Mouse (Mus musculus): ENCODE results near the gene Prom1. TPM values are rescaled to one million over a fixed set of nuclear protein-coding genes. Genes with fewer than 3 reads are reported as not detected.

The Prom1 gene
- total RNA-seq, 1 experiment from 2014 or later, result 1.6 TPM

DNA sequence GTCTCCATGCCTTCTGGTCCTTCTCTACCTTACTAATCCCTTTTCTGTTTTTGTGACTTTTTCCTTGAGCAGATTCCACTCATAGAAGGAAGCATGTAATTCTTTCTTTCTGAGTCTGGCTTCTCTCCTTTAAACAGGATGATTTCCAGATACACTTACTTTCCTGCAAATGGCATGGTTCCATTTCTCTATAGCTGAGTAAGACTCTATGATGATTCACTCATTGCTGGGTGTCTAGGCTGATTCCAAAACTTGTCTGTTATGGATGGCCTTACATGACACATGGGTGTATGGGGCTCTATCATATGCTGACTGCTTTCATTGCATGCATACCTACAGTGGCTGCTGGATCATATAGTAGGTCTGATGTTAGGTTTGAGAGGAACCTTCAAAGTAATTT is 115.6 kb downstream of the Prom1 start:
- no peak for ATAC-seq (ENCODE audit: extremely low read depth, insufficient number of reproducible peaks, low FRiP score, poor library complexity, severe bottlenecking)

DNA sequence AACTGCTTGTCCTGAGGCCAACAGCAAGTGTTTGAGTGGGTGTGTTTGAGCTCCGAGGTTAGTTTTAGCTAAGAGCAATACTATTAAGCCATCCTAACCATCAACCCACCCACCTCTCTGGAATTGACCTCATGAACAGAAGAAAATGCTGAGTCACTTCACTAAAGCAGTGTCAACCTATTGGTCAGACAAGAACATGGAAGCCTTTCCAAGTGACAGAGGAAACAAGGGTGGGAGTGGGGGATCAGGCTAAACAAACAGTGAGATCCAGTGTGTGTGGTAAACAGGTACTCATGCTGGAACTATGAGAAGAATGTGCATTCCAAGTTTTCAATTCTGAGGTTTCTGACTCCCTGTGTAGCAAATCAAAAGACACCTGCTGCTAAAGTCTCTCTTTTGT is 118.9 kb downstream of the Prom1 start:
- no peak for ATAC-seq (ENCODE audit: extremely low read depth, insufficient number of reproducible peaks, low FRiP score, poor library complexity, severe bottlenecking)

DNA sequence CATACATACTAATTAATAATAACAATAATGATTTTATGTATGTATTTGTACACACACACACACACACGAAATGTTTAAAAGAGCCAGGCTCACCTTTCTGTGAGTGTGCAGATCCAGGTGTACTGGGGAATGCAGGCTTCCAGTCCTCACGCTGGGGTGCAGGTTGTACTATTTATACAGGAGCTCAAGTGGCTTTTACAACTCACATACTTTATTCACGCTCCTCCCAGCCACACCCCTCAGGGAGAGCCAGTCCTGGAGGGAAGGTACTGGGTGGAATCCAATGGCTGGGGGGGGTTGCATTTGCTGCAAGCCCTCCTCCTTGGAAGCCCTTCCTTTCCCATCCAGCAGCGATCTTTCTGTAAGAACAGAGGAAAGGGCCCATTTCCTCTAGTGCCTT is 120.2 kb downstream of the Prom1 start, which contains the start of gene Fgfbp1:
TSS of gene Fgfbp1 (minus strand) at position 160 of the 400 bp plus-strand sequence.
- ATAC-seq (ENCODE audit: extremely low read depth, insufficient number of reproducible peaks, low FRiP score, poor library complexity, severe bottlenecking), result no peak

DNA sequence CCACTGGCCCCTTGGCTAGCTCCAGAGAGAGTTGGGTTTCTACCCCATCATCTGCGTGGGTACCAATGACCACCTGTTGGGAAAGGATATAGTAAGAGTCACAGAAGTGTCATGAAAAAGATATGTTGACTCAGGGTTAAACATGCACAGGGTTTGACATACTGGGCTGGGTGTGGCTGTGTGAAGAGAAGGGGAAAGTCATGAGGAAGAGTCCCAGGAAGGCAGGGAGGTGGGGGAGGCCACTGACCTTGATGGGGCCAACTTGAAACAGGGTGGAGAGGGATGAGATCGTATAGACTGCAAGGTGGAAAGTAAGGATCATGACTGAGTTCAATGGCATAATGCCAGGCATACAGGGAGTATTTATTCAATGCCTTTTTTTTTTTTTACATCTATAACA is 121.4 kb downstream of the Prom1 start:
- no peak for ATAC-seq (ENCODE audit: extremely low read depth, insufficient number of reproducible peaks, low FRiP score, poor library complexity, severe bottlenecking)

DNA sequence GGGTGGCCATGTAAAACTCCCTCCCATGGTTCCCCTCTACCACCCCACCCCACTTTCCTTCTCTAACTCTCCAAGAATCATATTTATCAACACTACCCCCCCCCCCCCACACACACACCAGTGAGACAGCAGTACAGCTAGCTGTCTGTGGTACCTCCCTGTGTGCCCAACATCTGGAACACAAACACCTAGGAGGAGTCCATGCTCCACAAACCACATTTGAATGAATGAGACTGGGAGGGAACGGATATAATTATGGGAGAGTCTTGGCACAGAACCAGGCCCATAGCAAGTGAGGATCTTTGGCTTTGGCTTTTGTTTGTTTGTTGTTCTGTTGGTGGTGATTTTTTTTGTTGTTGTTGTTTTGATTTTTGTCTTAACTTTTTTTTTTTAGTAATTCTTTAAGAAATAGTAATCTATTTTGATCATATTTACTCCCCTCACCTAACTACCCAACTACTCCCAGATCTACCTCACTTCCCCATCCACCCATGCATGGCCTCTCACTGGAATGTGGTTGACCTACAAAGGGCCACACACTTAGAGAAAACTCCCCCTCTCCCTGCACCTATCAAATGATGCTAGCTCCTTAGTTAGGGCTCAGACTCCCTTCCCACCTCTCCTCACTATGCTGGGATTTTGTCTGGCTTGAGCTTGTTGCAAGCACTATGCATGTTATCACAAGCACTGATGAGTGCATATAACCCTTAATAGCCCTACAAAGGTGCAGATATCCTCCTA is 124.8 kb downstream of the Prom1 start:
- ATAC-seq (ENCODE audit: extremely low read depth, insufficient number of reproducible peaks, low FRiP score, poor library complexity, severe bottlenecking), result no peak

DNA sequence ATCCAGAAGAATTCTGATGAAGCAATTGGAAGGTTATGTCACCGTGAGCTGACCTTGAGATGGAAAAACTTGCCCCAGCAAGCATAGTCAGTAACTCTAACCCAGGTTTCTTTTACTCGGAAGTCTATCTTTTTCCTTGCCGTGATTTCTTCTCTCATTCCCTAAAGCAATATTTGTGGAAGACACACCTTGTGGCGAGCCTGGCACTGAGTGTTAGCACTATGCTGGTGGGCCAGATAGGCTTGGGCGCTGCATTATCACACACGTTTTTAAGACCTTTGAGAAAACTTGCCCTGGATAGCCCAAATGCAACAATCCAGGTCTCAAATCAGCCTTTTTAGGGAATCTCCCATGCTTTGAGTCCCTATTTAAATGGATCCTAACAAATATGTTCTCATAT is 127.7 kb downstream of the Prom1 start:
- ATAC-seq (ENCODE audit: extremely low read depth, insufficient number of reproducible peaks, low FRiP score, poor library complexity, severe bottlenecking), result no peak

DNA sequence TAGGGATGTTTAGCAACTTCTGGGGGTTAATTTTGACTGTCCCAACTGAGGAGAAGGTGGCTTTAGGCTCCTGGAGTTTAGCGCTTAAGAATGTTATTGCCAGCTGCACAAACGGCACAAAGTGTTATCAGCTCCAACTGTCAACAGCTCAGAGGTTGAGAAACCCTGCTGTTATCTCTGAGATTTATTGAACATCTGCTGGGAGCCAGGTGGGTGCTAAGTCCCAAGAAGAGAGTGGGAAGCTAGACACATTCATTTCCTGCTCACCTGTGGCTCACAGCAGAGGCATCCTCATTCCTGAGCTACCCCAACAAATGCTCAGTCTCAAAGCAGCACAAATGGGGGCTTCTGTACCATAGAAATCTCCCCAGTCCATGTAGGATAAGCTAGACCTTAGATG is 130.7 kb downstream of the Prom1 start:
- no peak for ATAC-seq (ENCODE audit: extremely low read depth, insufficient number of reproducible peaks, low FRiP score, poor library complexity, severe bottlenecking)

DNA sequence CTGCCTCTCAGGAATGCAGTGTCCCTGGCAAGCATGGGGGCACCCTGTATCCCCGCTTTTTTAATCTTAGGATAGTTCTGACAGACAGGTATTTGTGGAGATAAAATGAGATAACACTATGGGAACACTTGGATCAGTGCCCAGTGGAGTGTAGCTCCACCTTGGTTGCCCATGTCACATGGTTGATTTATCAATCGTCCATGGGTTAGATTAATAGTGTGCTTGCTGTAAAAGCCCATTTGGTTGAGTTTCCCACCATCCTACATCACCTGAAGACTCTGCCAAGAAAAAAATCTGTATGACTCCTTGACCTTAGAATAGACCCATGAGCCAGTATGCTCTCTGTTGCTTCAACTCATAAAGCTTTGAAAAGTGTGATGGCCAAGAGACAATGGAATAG is 131.3 kb downstream of the Prom1 start:
- ATAC-seq (ENCODE audit: extremely low read depth, insufficient number of reproducible peaks, low FRiP score, poor library complexity, severe bottlenecking), result no peak

DNA sequence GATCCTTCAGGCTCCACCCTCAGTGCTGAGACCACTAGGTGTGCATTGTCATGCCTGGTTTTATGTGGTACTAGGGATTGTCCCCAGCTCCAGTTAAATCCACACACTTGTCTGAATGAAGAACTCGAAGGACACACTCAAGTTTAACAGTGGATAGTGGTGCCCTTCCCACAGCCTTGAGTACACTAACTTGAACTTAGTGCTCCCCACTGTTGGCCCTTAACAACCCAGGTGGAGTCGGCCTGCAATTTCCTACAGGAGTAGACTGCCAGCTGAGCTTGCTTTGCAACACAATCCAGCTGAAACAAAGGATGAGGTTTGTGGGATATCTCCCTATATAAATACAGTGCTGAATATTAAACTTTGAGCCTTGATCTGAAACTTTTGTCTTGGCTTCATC is 133.2 kb downstream of the Prom1 start:
- ATAC-seq (ENCODE audit: extremely low read depth, insufficient number of reproducible peaks, low FRiP score, poor library complexity, severe bottlenecking), result no peak

DNA sequence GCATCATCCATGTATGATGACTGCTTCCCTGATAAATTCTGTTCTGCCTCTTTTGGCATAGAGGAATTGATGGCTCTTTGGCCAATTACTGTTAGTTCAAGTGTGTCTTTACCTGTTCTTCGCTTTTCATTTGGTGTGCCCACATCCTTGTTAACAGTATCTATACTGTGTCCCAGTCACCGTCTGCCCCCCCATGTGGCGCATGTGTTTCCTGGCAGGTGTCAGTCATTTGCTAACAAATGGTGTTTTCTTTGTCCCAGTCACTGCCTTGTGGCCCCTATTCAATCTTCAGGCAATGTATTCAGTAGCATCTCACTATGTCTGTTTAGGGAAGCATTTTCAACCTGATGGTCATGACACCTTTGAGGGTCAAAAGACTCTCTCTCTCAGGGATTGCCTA is 140.8 kb downstream of the Prom1 start:
- no peak for ATAC-seq (ENCODE audit: extremely low read depth, insufficient number of reproducible peaks, low FRiP score, poor library complexity, severe bottlenecking)

DNA sequence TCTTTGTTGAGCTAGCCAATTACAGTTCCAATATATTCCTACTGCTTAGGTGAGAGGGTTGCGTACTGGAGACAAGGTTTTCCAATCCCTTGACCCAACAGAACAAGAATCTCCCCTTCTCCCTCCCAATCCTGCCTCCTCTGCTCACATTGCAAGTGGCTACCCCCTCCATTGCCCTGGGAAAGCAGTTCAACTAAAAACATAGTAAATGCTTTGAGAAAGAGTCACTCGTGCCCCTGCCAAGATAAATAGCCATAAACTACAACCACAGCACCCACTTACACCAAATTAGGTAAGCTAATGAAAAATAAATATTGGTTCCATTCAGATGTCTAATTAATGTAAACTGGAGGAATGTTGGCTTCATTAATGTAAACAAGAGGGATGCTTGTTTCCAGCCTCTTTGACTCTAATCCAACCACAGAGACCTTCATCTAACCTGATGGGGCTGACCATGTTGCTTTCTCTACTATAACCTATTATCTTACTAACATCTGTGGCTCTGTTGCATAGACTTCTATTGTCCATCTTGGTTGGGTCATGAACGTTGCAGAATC is 141.9 kb downstream of the Prom1 start:
- ATAC-seq (ENCODE audit: extremely low read depth, insufficient number of reproducible peaks, low FRiP score, poor library complexity, severe bottlenecking), result no peak

DNA sequence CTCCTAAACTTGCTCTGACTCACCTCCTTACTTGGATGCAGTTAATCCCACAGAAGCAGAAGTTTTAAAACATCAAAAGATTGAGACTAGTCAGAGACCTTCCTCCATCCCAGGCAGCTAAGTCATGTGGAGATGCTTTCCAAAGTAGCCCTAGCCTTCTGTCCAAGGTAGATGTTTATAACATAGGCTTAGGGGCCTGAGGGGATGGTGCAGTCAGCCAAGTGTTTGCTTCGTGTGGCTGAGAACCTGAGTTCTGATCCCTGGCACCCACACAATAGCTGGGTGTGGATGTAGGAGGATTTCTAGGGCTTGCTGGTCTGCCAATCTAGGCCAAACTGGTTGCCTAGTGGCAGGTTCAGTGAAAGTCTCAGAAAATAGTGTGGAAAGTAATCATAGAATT is 148.6 kb downstream of the Prom1 start:
- ATAC-seq (ENCODE audit: extremely low read depth, insufficient number of reproducible peaks, low FRiP score, poor library complexity, severe bottlenecking), result no peak

DNA sequence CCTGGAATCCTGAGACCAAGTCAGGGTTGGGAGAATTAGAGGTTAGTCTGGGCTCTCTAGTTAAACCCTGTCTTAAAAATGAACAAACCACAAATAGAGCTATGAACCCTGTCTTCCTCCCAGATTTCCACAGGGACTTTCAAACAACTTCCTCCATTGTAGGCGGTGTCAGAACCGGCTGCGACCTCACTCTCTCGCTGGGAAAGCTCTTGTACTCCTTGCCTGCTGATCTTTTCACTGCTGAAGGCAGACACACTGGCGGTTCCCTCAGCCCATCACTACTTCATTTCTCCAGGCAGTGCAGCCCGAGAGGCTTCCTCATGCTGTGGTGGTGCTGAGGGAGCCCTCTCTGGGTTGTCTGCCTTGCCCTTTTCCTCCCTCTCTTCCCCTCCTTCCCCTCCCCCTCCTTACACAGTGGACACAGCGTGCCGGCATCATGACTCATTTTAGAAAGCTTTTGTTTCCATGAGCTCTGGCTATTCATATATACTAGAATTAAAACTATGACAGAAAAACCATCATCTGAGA is 153.0 kb downstream of the Prom1 start:
- ATAC-seq (ENCODE audit: extremely low read depth, insufficient number of reproducible peaks, low FRiP score, poor library complexity, severe bottlenecking), result no peak

DNA sequence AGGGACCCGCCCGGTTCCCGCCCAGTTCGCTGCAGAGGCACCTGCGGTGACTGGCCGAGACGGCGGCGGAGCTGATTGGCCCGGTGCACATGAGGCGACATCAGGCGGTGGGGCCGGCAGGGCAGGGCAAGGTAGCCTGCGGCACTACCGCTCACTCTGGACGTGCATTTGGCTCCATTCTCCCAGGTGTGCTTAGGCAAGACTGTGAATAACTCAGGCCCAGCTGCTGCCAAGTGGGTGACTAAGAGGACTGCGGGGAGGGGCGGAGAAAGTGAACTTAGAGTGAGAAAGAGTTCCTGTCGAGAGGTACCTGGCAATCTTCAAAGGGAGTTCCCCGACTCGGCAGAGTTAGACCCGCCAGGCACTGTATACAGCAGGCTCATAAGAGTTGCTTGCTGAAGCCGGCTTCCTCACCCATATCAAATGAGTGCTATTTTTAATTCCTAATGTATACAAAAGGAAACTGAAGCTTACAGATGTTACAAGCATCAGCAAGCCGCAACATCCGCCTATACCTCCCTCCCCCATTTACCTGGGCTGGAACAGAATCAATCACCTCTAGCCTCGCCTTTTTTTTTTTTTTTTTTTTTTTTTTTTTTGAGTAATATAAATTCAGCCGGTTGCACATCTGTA is 153.6 kb downstream of the Prom1 start:
- ATAC-seq (ENCODE audit: extremely low read depth, insufficient number of reproducible peaks, low FRiP score, poor library complexity, severe bottlenecking), result peak; percentile 83

DNA sequence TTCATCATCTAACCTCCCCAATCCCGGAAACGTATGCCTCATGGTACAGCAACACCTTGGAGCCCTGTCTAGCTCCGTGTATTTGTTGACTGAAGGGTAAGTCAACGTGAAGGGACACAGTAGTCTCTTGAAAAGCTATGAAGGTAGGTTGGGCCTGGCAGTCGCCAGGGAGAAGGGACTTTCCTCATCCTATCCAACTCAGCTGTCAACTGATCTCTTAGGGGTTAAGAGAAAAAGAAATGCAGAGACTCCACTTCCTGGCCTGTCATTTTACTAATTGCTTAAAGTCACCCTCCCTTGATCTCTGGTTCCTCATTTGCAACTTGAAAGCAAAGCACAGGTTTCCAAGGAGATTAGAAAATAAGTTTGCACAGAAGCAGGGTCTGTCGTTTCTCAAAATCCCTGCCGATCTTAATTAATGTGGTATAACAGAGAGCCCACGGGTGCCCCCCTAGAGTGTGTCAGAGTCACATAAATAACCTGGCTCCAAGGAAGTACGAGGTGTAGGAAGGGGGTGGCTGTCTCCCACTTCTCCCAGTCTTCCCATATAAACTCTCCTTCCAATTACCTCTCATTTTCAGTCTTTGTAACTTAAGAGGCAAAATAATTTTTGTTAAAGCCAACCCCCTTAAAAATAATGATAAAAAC is 154.4 kb downstream of the Prom1 start:
- peak; percentile 38 for ATAC-seq (ENCODE audit: extremely low read depth, insufficient number of reproducible peaks, low FRiP score, poor library complexity, severe bottlenecking)

Other genes starting within 250 kb of the Prom1 start
- 71.3 and 74.3 TPM in 2 replicates for gene Cd38, start 233.5 kb downstream of the Prom1 start, total RNA-seq (2017)
- 2.6 and 3.2 TPM in 2 replicates for gene Gm7879, start 188.9 kb downstream of the Prom1 start, total RNA-seq (2017)
- not detected in 2 replicates for gene Fgfbp1, start 120.3 kb downstream of the Prom1 start, total RNA-seq (2017)
- gene Tapt1, start 124.6 kb upstream of the Prom1 start, total RNA-seq (2017), result 97.0 and 116 TPM in 2 replicates